Mouse (Mus musculus) lung, postnatal 0 days (tissue): ENCODE measurements around the gene Bcr.

Source experiments
- CTCF ChIP-seq: IDR thresholded peaks from 2 replicates; pipeline ENCODE4 v1.5.1; 2016; ENCODE audit warnings: antibody characterized with exemption, mild to moderate bottlenecking
- EP300 ChIP-seq: IDR thresholded peaks from 2 replicates; pipeline ENCODE4 v1.6.1; 2016; ENCODE audit warnings: antibody characterized with exemption, mild to moderate bottlenecking, control low read depth

- TF ChIP-seq CTCF (no peak), EP300 (no peak)
These were observed 106.2 kb downstream of the Bcr start for GRCm38 (mm10) chr10:75166601-75167000.
